Mouse (Mus musculus) megakaryocyte, embryonic 14.5 days (primary cell): ENCODE measurements around the gene Frmd5.

Source experiments
- FLI1 ChIP-seq: IDR thresholded peaks from 2 replicates; pipeline ENCODE4 v1.6.1; 2012; ENCODE audit warnings: low read length, inconsistent platforms, mixed read lengths
- GATA1 ChIP-seq: IDR thresholded peaks from 3 replicates; pipeline ENCODE4 v1.6.1; 2012; ENCODE audit warnings: mixed read lengths, low read length, inconsistent platforms, borderline replicate concordance

GRCm38 (mm10) chr2:121809126-121809525 is 2.2 kb upstream of the Frmd5 start:
- TF ChIP-seq GATA1 (no peak), FLI1 (no peak)
